Mouse (Mus musculus) cerebellum, postnatal 14 days (tissue): ENCODE measurements at regions not wholly inside any gene's neighbourhood (a gene's known extent, or its start where the extent isn't known, plus 50 kb on each side); places are given as distances from the start of the nearest gene placed in this dataset.

ENCODE experiments used
- DNase-seq, 2 experiments: peaks; one replicate each; pipeline ENCODE4 v3.0.0; 2021; ENCODE audit warnings: mixed read lengths in 2 of 2

DNA sequence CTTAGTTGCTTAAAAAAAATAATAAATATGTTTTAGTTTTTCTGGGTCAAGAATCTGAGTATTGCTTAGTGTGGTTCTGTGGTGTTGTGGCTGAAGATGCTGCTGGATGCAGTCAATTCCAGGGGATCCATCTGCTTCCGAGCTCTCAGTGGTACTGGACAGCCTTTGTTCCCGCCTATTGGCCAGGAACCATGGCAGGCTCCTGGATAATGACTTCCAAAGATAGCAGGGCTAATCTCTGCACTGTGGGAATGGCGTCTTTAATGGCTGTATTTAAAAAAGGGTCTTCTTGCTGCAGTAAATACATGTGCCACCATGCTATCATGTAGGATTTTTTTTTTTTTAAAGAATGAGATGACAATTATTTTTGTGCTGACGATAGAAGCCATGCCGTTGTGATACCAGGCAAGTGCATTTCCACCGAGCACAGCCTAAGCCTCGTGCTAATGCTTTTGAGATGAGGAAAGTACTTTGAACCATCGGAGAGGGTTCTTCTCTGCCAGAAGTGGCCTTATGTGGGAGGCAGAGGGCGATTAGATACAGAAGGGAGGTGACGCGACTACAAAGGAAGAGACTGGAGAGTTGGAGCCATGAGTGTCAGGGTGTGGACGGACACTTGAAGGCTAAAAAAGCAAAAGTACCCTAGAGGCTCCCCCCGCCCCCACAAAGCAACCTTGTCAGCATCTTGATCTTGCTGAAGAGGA lies 50.7 kb upstream of the Rgs8 start:
- peak; percentile 19 to 20 for DNase-seq

DNA sequence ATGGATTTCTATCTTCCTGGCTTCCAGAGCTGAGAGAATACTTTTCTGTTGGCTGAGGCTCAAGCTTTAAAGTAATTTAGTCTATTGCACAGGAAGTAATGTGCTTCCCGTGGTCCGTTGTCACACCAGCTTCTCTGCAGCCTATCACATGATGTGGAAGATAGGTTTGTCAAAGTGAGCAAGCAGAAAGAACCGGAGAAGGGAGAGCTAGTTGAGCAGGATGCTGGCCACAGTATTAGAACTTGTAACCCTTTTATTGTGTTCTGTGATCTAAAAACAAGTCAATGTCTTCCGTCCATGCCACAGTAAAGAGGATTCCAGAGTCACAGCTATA lies 50.2 kb upstream of the Rgs8 start:
- DNase-seq, result no peak
